Mouse (Mus musculus): ENCODE data around the gene Klhl8.

GRCm38 (mm10) chr5:103927429-103928195 is 16.6 kb upstream of the Klhl8 start:
- TF ChIP-seq CTCF (IDR thresholded peaks at IDR 0.05; ENCODE audit: low read depth, low read length) (peak; percentile 78), GATA1 (IDR thresholded peaks at IDR 0.05; ENCODE audit: borderline replicate concordance, low read length) (no peak), TAL1 (conservative IDR thresholded peaks at IDR 0.05; ENCODE audit: low read depth, low read length) (no peak), POLR2AphosphoS5 (IDR thresholded peaks at IDR 0.05; ENCODE audit: insufficient replicate concordance, low read depth, low read length) (no peak), GATA2 (IDR thresholded peaks at IDR 0.05; ENCODE audit: borderline replicate concordance, low read depth, low read length) (no peak)
